Mouse (Mus musculus) CD4-positive, CD25-positive, alpha-beta regulatory T cell (primary cell): ENCODE data around the gene Prl2b1. TPM values are rescaled to one million over a fixed set of nuclear protein-coding genes. Genes with fewer than 3 reads are reported as not detected.

Source experiments
- polyA plus RNA-seq: library from polyadenylated mRNA; unstranded; fragments of 100-300 nt; shearing (Covaris generic); gene quantifications from one replicate; pipeline ENCODE4 v1.2.1, GENCODE M21; 2017

The Prl2b1 gene
- polyA plus RNA-seq: not detected

GRCm38 (mm10) chr13:27390746-27391145 lies at the start of gene Prl2b1:
TSS of gene Prl2b1 (minus strand) at chr13:27390846.

GRCm38 (mm10) chr13:27438588-27438987 lies 47.9 kb upstream of the Prl2b1 start, which contains the start of gene Prl8a6:
TSS of gene Prl8a6 (minus strand) at chr13:27438688.

GRCm38 (mm10) chr13:27345373-27345772 lies 45.3 kb downstream of the Prl2b1 start, which contains the start of gene Prl8a2:
TSS of gene Prl8a2 (plus strand) at chr13:27345673.

Other genes starting within 250 kb of the Prl2b1 start
- gene Prl3d3, start 234.1 kb downstream of the Prl2b1 start, polyA plus RNA-seq: not detected
- not detected for gene Prl3c1, start 194.2 kb downstream of the Prl2b1 start, polyA plus RNA-seq
- not detected for gene Prl3b1, start 149.0 kb downstream of the Prl2b1 start, polyA plus RNA-seq
- not detected for gene Prl3a1, start 131.4 kb downstream of the Prl2b1 start, polyA plus RNA-seq
- not detected for gene Prl6a1, start 78.2 kb downstream of the Prl2b1 start, polyA plus RNA-seq
- not detected for gene Prl8a2, start 45.2 kb downstream of the Prl2b1 start, polyA plus RNA-seq
- gene Prl8a6, start 47.8 kb upstream of the Prl2b1 start, polyA plus RNA-seq: not detected
- not detected for gene Prl8a8, start 122.4 kb upstream of the Prl2b1 start, polyA plus RNA-seq
- not detected for gene Prl8a9, start 173.8 kb upstream of the Prl2b1 start, polyA plus RNA-seq
- gene Prl8a1, start 191.3 kb upstream of the Prl2b1 start, polyA plus RNA-seq: not detected
- not detected for gene Prl7b1, start 219.7 kb upstream of the Prl2b1 start, polyA plus RNA-seq